Mouse (Mus musculus): Measurements from ENCODE around the gene Galnt16.

Gene Galnt16

GRCm38 (mm10) chr12:80668391-80668790 is 150.3 kb downstream of the Galnt16 start:
- no peak for DNase-seq (ENCODE audit: low spot score)

- DNase-seq (ENCODE audit: low spot score) = peak; percentile 49
Observed at GRCm38 (mm10) chr12:80673170-80673569, 155.1 kb downstream of the Galnt16 start.
